Mouse (Mus musculus): ENCODE data around the gene Doc2b. TPM values are rescaled to one million over a fixed set of nuclear protein-coding genes. Genes with fewer than 3 reads are reported as not detected.

The Doc2b gene
- polyA plus RNA-seq, 1 experiment = 32.1 TPM

DNA sequence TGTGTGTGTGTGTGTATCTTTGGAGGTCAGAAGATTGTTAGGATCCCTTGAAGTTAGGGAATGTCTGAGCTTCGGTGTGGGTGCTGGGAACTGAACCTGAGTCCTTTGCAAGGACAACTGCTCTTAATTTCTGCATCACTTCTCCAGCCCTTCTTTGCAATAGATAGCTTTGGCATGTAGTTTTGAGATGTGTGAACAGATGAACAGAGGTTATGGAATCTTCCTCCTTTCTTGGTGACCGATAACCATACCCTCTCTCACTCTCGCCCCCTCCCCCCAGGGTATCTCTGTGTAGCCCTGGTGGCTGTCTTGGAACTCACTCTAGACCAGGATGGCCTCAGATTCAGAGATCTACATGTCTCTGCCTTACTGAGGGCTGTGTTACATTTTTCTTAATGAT lies 51.1 kb downstream of the Doc2b start:
- H3K4me3 ChIP-seq (replicated peaks; ENCODE audit: insufficient read depth, low read depth, low read length) = no peak overlapping the region
- WGBS = 92% methylated on average over 3 of the region's 3 CpGs
- peaks cover 13% of the 10 kb centered on the region for H3K4me1 ChIP-seq (ENCODE audit: control insufficient read depth, insufficient read depth, low read length)
- TF ChIP-seq CTCF (IDR thresholded peaks at IDR 0.05; ENCODE audit: borderline replicate concordance, insufficient read depth, low read depth, low read length) = no peak
- no peak for TF ChIP-seq POLR2A (IDR thresholded peaks at IDR 0.05; ENCODE audit: borderline replicate concordance, insufficient read depth, low read length)
- no peaks in the 10 kb centered on the region for H3K27me3 ChIP-seq (ENCODE audit: control insufficient read depth, insufficient read depth, low read length)
- no peak for DNase-seq
- no peak overlapping the region for H3K27ac ChIP-seq (ENCODE audit: insufficient read depth, low read length)

DNA sequence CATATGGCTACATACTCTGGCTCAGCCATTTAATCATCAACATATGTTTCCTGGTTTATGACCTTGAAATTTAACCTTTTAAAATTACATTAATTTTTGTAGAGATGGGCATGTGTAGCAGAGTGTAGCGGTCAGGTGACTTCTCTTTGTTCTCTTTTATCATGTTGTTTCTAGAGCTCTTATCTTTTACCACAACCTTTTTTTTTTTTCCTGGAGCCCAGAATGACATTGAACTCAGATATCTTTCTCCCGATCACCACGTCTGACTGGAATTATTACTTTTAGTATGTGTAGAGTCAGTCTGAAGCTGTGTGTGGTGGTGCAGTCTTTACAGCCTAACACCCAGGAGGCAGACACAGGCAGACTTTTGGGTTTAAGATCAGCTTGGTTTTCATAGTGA lies 54.2 kb downstream of the Doc2b start:
- 53% methylated on average over 3 of the region's 3 CpGs for WGBS
- Histone ChIP-seq H3K27ac (ENCODE audit: insufficient read depth, low read length) (no peak overlapping the region), H3K4me3 (replicated peaks; ENCODE audit: insufficient read depth, low read depth, low read length) (no peak overlapping the region), H3K4me1 (ENCODE audit: control insufficient read depth, insufficient read depth, low read length) (peaks cover 12% of the 10 kb centered on the region), H3K27me3 (ENCODE audit: control insufficient read depth, insufficient read depth, low read length) (no peaks in the 10 kb centered on the region)
- no peak for TF ChIP-seq CTCF (IDR thresholded peaks at IDR 0.05; ENCODE audit: borderline replicate concordance, insufficient read depth, low read depth, low read length)
- no peak for TF ChIP-seq POLR2A (IDR thresholded peaks at IDR 0.05; ENCODE audit: borderline replicate concordance, insufficient read depth, low read length)
- DNase-seq = no peak

DNA sequence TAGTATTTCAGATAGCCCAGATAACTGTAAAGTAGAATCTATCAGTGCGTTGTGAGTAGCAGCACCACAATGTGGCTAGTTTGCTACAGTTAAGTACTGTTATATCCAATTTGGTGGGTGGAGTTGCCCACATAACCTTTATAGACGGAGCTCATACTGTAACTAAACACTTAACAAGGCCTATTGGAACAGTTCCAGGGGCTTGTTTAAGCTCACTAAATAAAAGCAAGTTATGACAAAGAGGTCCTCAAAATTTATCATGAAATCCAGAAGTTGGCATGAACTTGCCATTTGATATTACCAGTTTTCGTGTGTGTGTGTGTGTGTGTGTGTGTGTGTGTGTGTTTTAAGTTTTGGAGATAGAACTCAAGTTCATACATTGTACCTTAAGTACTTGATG lies 55.6 kb downstream of the Doc2b start:
- DNase-seq = no peak
- WGBS = 44% methylated on average over 3 of the region's 3 CpGs
- no peak for TF ChIP-seq CTCF (IDR thresholded peaks at IDR 0.05; ENCODE audit: borderline replicate concordance, insufficient read depth, low read depth, low read length)
- TF ChIP-seq POLR2A (IDR thresholded peaks at IDR 0.05; ENCODE audit: borderline replicate concordance, insufficient read depth, low read length) = no peak
- Histone ChIP-seq H3K4me1 (ENCODE audit: control insufficient read depth, insufficient read depth, low read length) (peaks cover 15% of the 10 kb centered on the region), H3K4me3 (replicated peaks; ENCODE audit: insufficient read depth, low read depth, low read length) (no peak overlapping the region), H3K27me3 (ENCODE audit: control insufficient read depth, insufficient read depth, low read length) (no peaks in the 10 kb centered on the region), H3K27ac (ENCODE audit: insufficient read depth, low read length) (no peak overlapping the region)

DNA sequence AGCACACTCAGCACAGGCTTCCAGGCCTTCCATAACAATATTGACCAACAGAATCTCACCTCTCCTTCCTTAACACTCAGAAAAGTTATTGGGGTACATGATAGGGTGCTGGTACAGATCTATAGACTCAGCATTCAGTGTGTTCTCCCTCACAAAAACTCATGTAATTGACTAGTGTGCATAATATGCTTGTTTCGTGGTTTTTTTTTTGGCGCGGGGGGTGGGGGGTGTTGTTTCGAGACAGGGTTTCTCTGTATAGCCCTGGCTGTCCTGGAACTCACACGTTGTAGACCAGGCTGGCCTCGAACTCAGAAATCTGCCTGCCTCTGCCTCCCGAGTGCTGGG lies 57.4 kb downstream of the Doc2b start:
- H3K27me3 ChIP-seq (ENCODE audit: control insufficient read depth, insufficient read depth, low read length) = no peaks in the 10 kb centered on the region
- H3K4me1 ChIP-seq (ENCODE audit: control insufficient read depth, insufficient read depth, low read length) = peaks cover 18% of the 10 kb centered on the region
- TF ChIP-seq POLR2A (IDR thresholded peaks at IDR 0.05; ENCODE audit: borderline replicate concordance, insufficient read depth, low read length) (no peak), CTCF (IDR thresholded peaks at IDR 0.05; ENCODE audit: borderline replicate concordance, insufficient read depth, low read depth, low read length) (no peak)
- no peak overlapping the region for H3K4me3 ChIP-seq (replicated peaks; ENCODE audit: insufficient read depth, low read depth, low read length)
- no peak overlapping the region for H3K27ac ChIP-seq (ENCODE audit: insufficient read depth, low read length)
- 86% methylated on average over 7 of the region's 7 CpGs for WGBS
- no peak for DNase-seq

DNA sequence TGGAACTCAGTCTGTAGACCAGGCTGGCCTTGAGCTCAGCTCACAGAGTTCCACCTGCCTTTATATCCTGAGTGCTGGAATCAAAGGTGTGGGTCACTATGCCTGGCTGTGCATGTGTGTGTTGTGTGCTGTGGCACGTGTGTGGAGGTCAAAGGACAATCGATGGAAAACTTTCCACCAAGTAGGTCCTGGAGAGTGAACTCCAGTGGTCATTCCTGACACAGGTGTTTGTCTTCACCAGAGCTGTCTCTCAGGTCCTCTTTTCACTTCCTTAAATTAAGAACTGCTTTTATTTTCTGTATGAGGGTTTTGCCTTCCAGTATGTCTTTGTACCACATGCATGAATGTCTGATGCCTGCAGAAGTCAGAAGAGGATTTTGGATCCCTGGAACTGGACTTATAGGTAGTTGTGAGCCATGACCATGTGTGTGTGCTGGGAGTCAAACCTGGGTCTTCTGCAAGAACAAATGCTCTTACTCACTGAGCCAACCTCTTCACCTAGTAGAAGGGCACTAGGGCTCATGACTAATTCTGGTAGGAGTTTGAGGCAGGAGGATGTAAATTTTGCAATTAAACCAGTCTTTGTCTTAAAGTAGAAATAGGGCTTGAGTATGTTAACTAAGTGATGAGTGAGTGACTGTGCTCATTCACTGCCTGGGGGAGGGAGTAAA lies 57.9 kb downstream of the Doc2b start:
- H3K4me3 ChIP-seq (replicated peaks; ENCODE audit: insufficient read depth, low read depth, low read length) = no peak overlapping the region
- H3K27ac ChIP-seq (ENCODE audit: insufficient read depth, low read length) = no peak overlapping the region
- no peak for DNase-seq
- TF ChIP-seq CTCF (IDR thresholded peaks at IDR 0.05; ENCODE audit: borderline replicate concordance, insufficient read depth, low read depth, low read length) = no peak
- no peak for TF ChIP-seq POLR2A (IDR thresholded peaks at IDR 0.05; ENCODE audit: borderline replicate concordance, insufficient read depth, low read length)
- peaks cover 18% of the 10 kb centered on the region for H3K4me1 ChIP-seq (ENCODE audit: control insufficient read depth, insufficient read depth, low read length)
- no peaks in the 10 kb centered on the region for H3K27me3 ChIP-seq (ENCODE audit: control insufficient read depth, insufficient read depth, low read length)
- 52% methylated on average over 2 of the region's 2 CpGs for WGBS

DNA sequence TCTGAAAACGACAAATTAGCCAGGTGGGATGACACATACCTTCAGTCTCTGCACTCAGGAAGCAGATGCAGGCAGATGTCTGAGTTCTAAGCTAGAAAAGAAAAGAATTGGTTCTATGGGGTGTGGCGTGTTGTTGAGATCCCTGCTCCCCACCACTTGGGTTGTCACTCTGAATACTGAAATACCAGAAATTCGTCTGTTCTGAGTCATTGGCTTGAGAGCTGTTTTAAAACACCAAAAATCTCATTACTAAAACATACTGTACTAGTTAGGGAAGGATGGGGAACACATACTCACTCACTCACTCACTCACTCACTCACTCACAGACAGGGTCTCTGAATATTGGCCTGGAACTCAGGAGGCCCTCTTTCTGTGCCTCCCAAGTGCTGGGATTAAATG lies 58.9 kb downstream of the Doc2b start:
- WGBS = 19% methylated on average over 3 of the region's 3 CpGs
- no peak overlapping the region for H3K4me3 ChIP-seq (replicated peaks; ENCODE audit: insufficient read depth, low read depth, low read length)
- H3K4me1 ChIP-seq (ENCODE audit: control insufficient read depth, insufficient read depth, low read length) = peaks cover 18% of the 10 kb centered on the region

DNA sequence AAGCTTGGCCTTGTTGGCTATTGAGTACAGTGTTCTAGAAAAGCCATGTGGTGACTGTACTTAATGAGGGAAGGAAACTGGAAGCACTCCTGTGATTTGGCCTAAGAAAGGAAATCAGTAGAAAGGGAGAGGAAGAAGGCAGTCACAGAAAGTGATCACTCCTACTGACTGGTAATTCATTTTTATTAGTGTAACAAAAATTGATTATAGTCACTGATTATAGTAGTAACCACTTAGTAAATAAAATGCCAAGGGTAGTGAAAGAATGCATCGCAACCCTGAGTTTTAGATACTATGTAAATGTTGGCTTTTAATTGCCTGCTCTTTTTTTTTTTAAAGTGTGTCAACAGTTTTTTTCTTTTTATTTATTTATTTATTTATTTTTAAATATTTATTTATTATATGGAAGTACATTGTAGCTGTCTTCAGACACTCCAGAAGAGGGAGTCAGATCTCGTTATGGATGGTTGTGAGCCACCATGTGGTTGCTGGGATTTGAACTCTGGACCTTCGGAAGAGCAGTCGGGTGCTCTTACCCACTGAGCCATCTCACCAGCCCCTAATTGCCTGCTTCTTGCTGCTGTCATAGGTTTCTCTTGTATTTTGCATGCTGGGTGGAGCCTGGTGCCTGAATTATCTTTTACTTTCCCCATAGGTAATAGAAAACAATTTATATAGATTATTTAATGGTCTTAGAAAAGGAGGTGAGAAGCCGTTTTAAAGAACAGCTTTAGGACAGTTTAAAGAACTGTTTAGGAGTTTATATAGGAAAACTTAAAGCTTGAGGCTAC lies 60.2 kb downstream of the Doc2b start:
- no peak for DNase-seq
- TF ChIP-seq POLR2A (IDR thresholded peaks at IDR 0.05; ENCODE audit: borderline replicate concordance, insufficient read depth, low read length) (no peak), CTCF (IDR thresholded peaks at IDR 0.05; ENCODE audit: borderline replicate concordance, insufficient read depth, low read depth, low read length) (no peak)
- 39% methylated on average over 5 of the region's 5 CpGs for WGBS
- H3K27ac ChIP-seq (ENCODE audit: insufficient read depth, low read length) = no peak overlapping the region
- H3K4me1 ChIP-seq (ENCODE audit: control insufficient read depth, insufficient read depth, low read length) = peaks cover 18% of the 10 kb centered on the region
- H3K4me3 ChIP-seq (replicated peaks; ENCODE audit: insufficient read depth, low read depth, low read length) = no peak overlapping the region
- H3K27me3 ChIP-seq (ENCODE audit: control insufficient read depth, insufficient read depth, low read length) = no peaks in the 10 kb centered on the region

More for the DNA sequence above, 58.9 kb downstream of the Doc2b start:
- DNase-seq = no peak
- TF ChIP-seq CTCF (IDR thresholded peaks at IDR 0.05; ENCODE audit: borderline replicate concordance, insufficient read depth, low read depth, low read length) (no peak), POLR2A (IDR thresholded peaks at IDR 0.05; ENCODE audit: borderline replicate concordance, insufficient read depth, low read length) (no peak)
- no peaks in the 10 kb centered on the region for H3K27me3 ChIP-seq (ENCODE audit: control insufficient read depth, insufficient read depth, low read length)
- no peak overlapping the region for H3K27ac ChIP-seq (ENCODE audit: insufficient read depth, low read length)

Data from cerebellum, adult 2 months (tissue).